Mouse (Mus musculus): ENCODE results near the gene Wdr74. TPM values are rescaled to one million over a fixed set of nuclear protein-coding genes. Genes with fewer than 3 reads are reported as not detected.
A peak's percentile ranks its signal among the peaks of the same experiment; 100 is the strongest.

The Wdr74 gene
- polyA plus RNA-seq, 1 experiment from 2014 or later = 92.9 TPM

GRCm38 (mm10) chr19:8722021-8722420 lies 13.6 kb upstream of the Wdr74 start:
- H3K27me3 ChIP-seq (ENCODE audit: control insufficient read depth, insufficient read depth, low read length) = no peaks in the 10 kb centered on the region
- peak overlapping the region; percentile 54 for H3K4me2 ChIP-seq (ENCODE audit: low read depth, severe bottlenecking)
- no peak overlapping the region for H3K27ac ChIP-seq (replicated peaks; ENCODE audit: low read depth, low read length)
- peaks cover 17% of the 10 kb centered on the region for H3K36me3 ChIP-seq (ENCODE audit: control insufficient read depth, insufficient read depth, low read length)
- DNase-seq (ENCODE audit: low spot score) = no peak
- H3K4me1 ChIP-seq (ENCODE audit: control insufficient read depth, insufficient read depth, low read length) = peaks cover 8% of the 10 kb centered on the region; the same call in 1 of the 2 replicates
- no peak for ATAC-seq (ENCODE audit: insufficient number of reproducible peaks, low FRiP score, low TSS enrichment, low read depth)
- H3K9ac ChIP-seq (ENCODE audit: low read length) = peak overlapping the region; percentile 91; the same call in 1 of the 2 replicates
- H3K9me3 ChIP-seq (ENCODE audit: control insufficient read depth, low read length) = no peaks in the 10 kb centered on the region
- WGBS = 58% methylated on average over 4 of the region's 4 CpGs
- H3K4me3 ChIP-seq (ENCODE audit: low read depth, low read length) = peak overlapping the region; percentile 76

GRCm38 (mm10) chr19:8722559-8722906 lies 13.1 kb upstream of the Wdr74 start:
- H3K9ac ChIP-seq (ENCODE audit: low read length) = peak overlapping the region; percentile 91
- H3K4me3 ChIP-seq (ENCODE audit: low read depth, low read length) = peak overlapping the region; percentile 76
- peak overlapping the region; percentile 90; the same call in 1 of the 2 replicates for H3K27ac ChIP-seq (replicated peaks; ENCODE audit: low read depth, low read length)
- no peaks in the 10 kb centered on the region for H3K27me3 ChIP-seq (ENCODE audit: control insufficient read depth, insufficient read depth, low read length)
- no peaks in the 10 kb centered on the region for H3K9me3 ChIP-seq (ENCODE audit: control insufficient read depth, low read length)
- ATAC-seq (ENCODE audit: insufficient number of reproducible peaks, low FRiP score, low TSS enrichment, low read depth) = peak; percentile 13; the same call in 1 of the 2 replicates
- WGBS = 3% methylated on average over 5 of the region's 5 CpGs
- H3K4me2 ChIP-seq (ENCODE audit: low read depth, severe bottlenecking) = peak overlapping the region; percentile 54
- no peak for DNase-seq (ENCODE audit: low spot score)
- peaks cover 8% of the 10 kb centered on the region; the same call in 1 of the 2 replicates for H3K4me1 ChIP-seq (ENCODE audit: control insufficient read depth, insufficient read depth, low read length)
- H3K36me3 ChIP-seq (ENCODE audit: control insufficient read depth, insufficient read depth, low read length) = peaks cover 17% of the 10 kb centered on the region

- H3K27me3 ChIP-seq (ENCODE audit: control insufficient read depth, insufficient read depth, low read length) = no peaks in the 10 kb centered on the region
- peak; percentile 95 for ATAC-seq (ENCODE audit: insufficient number of reproducible peaks, low FRiP score, low TSS enrichment, low read depth)
- H3K9me3 ChIP-seq (ENCODE audit: control insufficient read depth, low read length) = no peaks in the 10 kb centered on the region
- H3K4me3 ChIP-seq (ENCODE audit: low read depth, low read length) = peak within 1 kb of the TSS; percentile 76
- peak within 1 kb of the TSS; percentile 90 for H3K27ac ChIP-seq (replicated peaks; ENCODE audit: low read depth, low read length)
- H3K4me2 ChIP-seq (ENCODE audit: low read depth, severe bottlenecking) = peak within 1 kb of the TSS; percentile 91
- peak within 1 kb of the TSS; percentile 91 for H3K9ac ChIP-seq (ENCODE audit: low read length)
- WGBS = under 1% methylated on average over 50 of the region's 50 CpGs
- peak; percentile 97 for DNase-seq (ENCODE audit: low spot score)
- peaks cover 17% of the 10 kb centered on the region for H3K36me3 ChIP-seq (ENCODE audit: control insufficient read depth, insufficient read depth, low read length)
- H3K4me1 ChIP-seq (ENCODE audit: control insufficient read depth, insufficient read depth, low read length) = peaks cover 8% of the 10 kb centered on the region; the same call in 1 of the 2 replicates
Observed at GRCm38 (mm10) chr19:8722907-8723573, 12.6 kb upstream of the Wdr74 start, which contains the start of gene Slc3a2. Gene Slc3a2 (minus strand): TSS chr19:8723369.

- Histone ChIP-seq H3K4me2 (ENCODE audit: low read depth, severe bottlenecking) (peak overlapping the region; percentile 91), H3K9me3 (ENCODE audit: control insufficient read depth, low read length) (no peaks in the 10 kb centered on the region), H3K36me3 (ENCODE audit: control insufficient read depth, insufficient read depth, low read length) (peaks cover 17% of the 10 kb centered on the region), H3K9ac (ENCODE audit: low read length) (peak overlapping the region; percentile 91), H3K4me3 (ENCODE audit: low read depth, low read length) (peak overlapping the region; percentile 76), H3K4me1 (ENCODE audit: control insufficient read depth, insufficient read depth, low read length) (peaks cover 8% of the 10 kb centered on the region; the same call in 1 of the 2 replicates), H3K27me3 (ENCODE audit: control insufficient read depth, insufficient read depth, low read length) (no peaks in the 10 kb centered on the region), H3K27ac (replicated peaks; ENCODE audit: low read depth, low read length) (peak overlapping the region; percentile 79)
- no peak for ATAC-seq (ENCODE audit: insufficient number of reproducible peaks, low FRiP score, low TSS enrichment, low read depth)
- DNase-seq (ENCODE audit: low spot score) = peak; percentile 53
- under 1% methylated on average over 20 of the region's 20 CpGs for WGBS
Observed at GRCm38 (mm10) chr19:8723574-8724346, 11.9 kb upstream of the Wdr74 start.

GRCm38 (mm10) chr19:8724392-8724791 lies 11.2 kb upstream of the Wdr74 start:
- Histone ChIP-seq H3K4me3 (ENCODE audit: low read depth, low read length) (peak overlapping the region; percentile 76), H3K27me3 (ENCODE audit: control insufficient read depth, insufficient read depth, low read length) (no peaks in the 10 kb centered on the region), H3K36me3 (ENCODE audit: control insufficient read depth, insufficient read depth, low read length) (peaks cover 17% of the 10 kb centered on the region), H3K4me1 (ENCODE audit: control insufficient read depth, insufficient read depth, low read length) (peaks cover 8% of the 10 kb centered on the region; the same call in 1 of the 2 replicates), H3K9me3 (ENCODE audit: control insufficient read depth, low read length) (no peaks in the 10 kb centered on the region), H3K27ac (replicated peaks; ENCODE audit: low read depth, low read length) (peak overlapping the region; percentile 79), H3K9ac (ENCODE audit: low read length) (peak overlapping the region; percentile 91), H3K4me2 (ENCODE audit: low read depth, severe bottlenecking) (peak overlapping the region; percentile 91)
- 5% methylated on average over 2 of the region's 2 CpGs for WGBS
- ATAC-seq (ENCODE audit: insufficient number of reproducible peaks, low FRiP score, low TSS enrichment, low read depth) (no peak), DNase-seq (ENCODE audit: low spot score) (no peak)

GRCm38 (mm10) chr19:8725081-8725613 lies 10.5 kb upstream of the Wdr74 start:
- peaks cover 17% of the 10 kb centered on the region for H3K36me3 ChIP-seq (ENCODE audit: control insufficient read depth, insufficient read depth, low read length)
- no peaks in the 10 kb centered on the region for H3K27me3 ChIP-seq (ENCODE audit: control insufficient read depth, insufficient read depth, low read length)
- ATAC-seq (ENCODE audit: insufficient number of reproducible peaks, low FRiP score, low TSS enrichment, low read depth) (no peak), DNase-seq (ENCODE audit: low spot score) (no peak)
- H3K4me3 ChIP-seq (ENCODE audit: low read depth, low read length) = peak overlapping the region; percentile 76
- H3K9me3 ChIP-seq (ENCODE audit: control insufficient read depth, low read length) = no peaks in the 10 kb centered on the region
- no peak overlapping the region for H3K27ac ChIP-seq (replicated peaks; ENCODE audit: low read depth, low read length)
- H3K9ac ChIP-seq (ENCODE audit: low read length) = peak overlapping the region; percentile 91
- 51% methylated on average over 4 of the region's 4 CpGs for WGBS
- H3K4me1 ChIP-seq (ENCODE audit: control insufficient read depth, insufficient read depth, low read length) = peaks cover 8% of the 10 kb centered on the region; the same call in 1 of the 2 replicates
- H3K4me2 ChIP-seq (ENCODE audit: low read depth, severe bottlenecking) = peak overlapping the region; percentile 91

GRCm38 (mm10) chr19:8726609-8727390 lies 8.8 kb upstream of the Wdr74 start:
- Histone ChIP-seq H3K4me1 (ENCODE audit: control insufficient read depth, insufficient read depth, low read length) (peaks cover 8% of the 10 kb centered on the region; the same call in 1 of the 2 replicates), H3K27ac (replicated peaks; ENCODE audit: low read depth, low read length) (no peak overlapping the region), H3K9ac (ENCODE audit: low read length) (no peak overlapping the region), H3K4me3 (ENCODE audit: low read depth, low read length) (no peak overlapping the region), H3K9me3 (ENCODE audit: control insufficient read depth, low read length) (no peaks in the 10 kb centered on the region), H3K36me3 (ENCODE audit: control insufficient read depth, insufficient read depth, low read length) (peaks cover 17% of the 10 kb centered on the region), H3K4me2 (ENCODE audit: low read depth, severe bottlenecking) (no peak overlapping the region), H3K27me3 (ENCODE audit: control insufficient read depth, insufficient read depth, low read length) (no peaks in the 10 kb centered on the region)
- WGBS = 20% methylated on average over 3 of the region's 3 CpGs
- ATAC-seq (ENCODE audit: insufficient number of reproducible peaks, low FRiP score, low TSS enrichment, low read depth) (no peak), DNase-seq (ENCODE audit: low spot score) (no peak)

Measured in limb, embryonic 11.5 days (tissue).